9 mouse cellular contexts compared by ENCODE assay signal in genomic region chr10:59470451-59470850, GRCm38 (mm10). TPM values are rescaled to one million over a fixed set of nuclear protein-coding genes. Genes with fewer than 3 reads are reported as not detected.
DNase-seq lines count a peak whose midpoint lies in the region; ATAC-seq and TF ChIP-seq lines count a peak whose summit lies in the region.
"Had no signal": no experiment of that assay in that cellular context is flagged by ENCODE, and none has a peak within 500 bp of the region (broad histone marks: within the 10 kb centered on the region; RNA-seq: fewer than 3 reads in every experiment).

No protein-coding gene starts in this region.

- no peak overlapping the region for H3K27ac ChIP-seq in heart, adult 2 months
- H3K27ac ChIP-seq in midbrain, embryonic 14.5 days (replicated peaks; ENCODE audit: low read depth, low read length), result no peak overlapping the region

- no peak for TF ChIP-seq EP300 in heart, adult 2 months (IDR thresholded peaks at IDR 0.05; ENCODE audit: insufficient read depth, low read depth, low read length)

- H3K4me2 ChIP-seq in midbrain, embryonic 14.5 days (ENCODE audit: low read length), result no peak overlapping the region

- no peaks in the 10 kb centered on the region for H3K79me2 ChIP-seq in heart, adult 2 months (replicated peaks; ENCODE audit: control insufficient read depth, insufficient read depth, low read length)

- no peak for TF ChIP-seq CTCF in heart, adult 2 months (IDR thresholded peaks at IDR 0.05)

- no peak for ATAC-seq in midbrain, embryonic 14.5 days (ENCODE audit: low FRiP score, low TSS enrichment)
- ATAC-seq: inflammation-experienced regulatory T-cells, adult 6 months had no signal

- peaks cover 2% of the 10 kb centered on the region for H3K4me1 ChIP-seq in heart, adult 2 months (ENCODE audit: control insufficient read depth, insufficient read depth, low read length)
- H3K4me1 ChIP-seq in midbrain, embryonic 14.5 days (ENCODE audit: control insufficient read depth, insufficient read depth, low read length), result no peaks in the 10 kb centered on the region

- 23% methylated on average over 5 of the region's 5 CpGs for WGBS in heart, adult 2 months
- 82% methylated on average over 5 of the region's 5 CpGs for WGBS in midbrain, embryonic 14.5 days

- no peak overlapping the region for H3K9ac ChIP-seq in heart, adult 2 months (ENCODE audit: low read depth, low read length)
- no peak overlapping the region for H3K9ac ChIP-seq in midbrain, embryonic 14.5 days (replicated peaks; ENCODE audit: low read length)

- peak; percentile 4 for DNase-seq in ovary, adult 18-20 months (ENCODE audit: low spot score)
- no peak for DNase-seq in ovary, postnatal 14 days (ENCODE audit: low spot score)
- DNase-seq in cerebellum, postnatal 10 days, result peak; percentile 82 to 89
- peak; percentile 65 to 67 for DNase-seq in heart, adult 2 months
- peak; percentile 18 to 23 for DNase-seq in left cerebral cortex, postnatal 36 days (ENCODE audit: low spot score in 2 of 2)
- no peak for DNase-seq in kidney, postnatal 10 days
- no peak for DNase-seq in midbrain, embryonic 14.5 days
- DNase-seq: thymus, postnatal 14 days had no signal

- no peaks in the 10 kb centered on the region for H3K9me3 ChIP-seq in midbrain, embryonic 14.5 days (ENCODE audit: control insufficient read depth, low read length)

- H3K27me3 ChIP-seq in heart, adult 2 months (ENCODE audit: control insufficient read depth, insufficient read depth, low read length), result no peaks in the 10 kb centered on the region
- no peaks in the 10 kb centered on the region for H3K27me3 ChIP-seq in midbrain, embryonic 14.5 days (ENCODE audit: control insufficient read depth, insufficient read depth, low read length)

- no peak overlapping the region for H3K4me3 ChIP-seq in heart, adult 2 months
- H3K4me3 ChIP-seq in midbrain, embryonic 14.5 days (replicated peaks; ENCODE audit: low read depth, low read length), result no peak overlapping the region

- intact Hi-C loops in heart, adult 2 months (cut with DNase I), result no loop called here
- intact Hi-C loops in left cerebral cortex, postnatal 36 days (cut with DNase I), result no loop called here

- no peak for TF ChIP-seq POLR2A in heart, adult 2 months (IDR thresholded peaks at IDR 0.05; ENCODE audit: insufficient read depth, low read depth, low read length)

- H3K36me3 ChIP-seq in heart, adult 2 months (ENCODE audit: control insufficient read depth, insufficient read depth, low read length), result no peaks in the 10 kb centered on the region
- 0 out of 2 replicates have a peak, but pooled peaks cover 1% of the 10 kb centered on the region for H3K36me3 ChIP-seq in midbrain, embryonic 14.5 days (ENCODE audit: control insufficient read depth, insufficient read depth, low read length)

RNA-seq across cellular contexts. Expression of gene Oit3, which starts 28.9 kb away (rescaled TPM):
- not detected for total RNA-seq in heart, adult 2 months (2021)
- 0.55 and 0.59 TPM in 2 replicates for polyA plus RNA-seq in heart, adult 2 months (2012; rRNA removed)
- total RNA-seq in left cerebral cortex, postnatal 36 days (2021), result under 1 TPM; 0.30 to 0.84 TPM
- polyA plus RNA-seq in midbrain, embryonic 14.5 days (2014; fragmentation: Nextera tagmentation; extraction: Ambion mirVana), result 0.39 TPM in 1 of 2 replicates, not detected in the other
- polyA plus RNA-seq: inflammation-experienced regulatory T-cells, adult 6 months had no signal

Comparison
In these comparisons a context has a peak if more than half of its experiments do, and no peak if none do; other contexts are left out.
1. DNase-seq: peak in ovary, adult 18-20 months (single experiment), cerebellum, postnatal 10 days (2 of 2), heart, adult 2 months (2 of 2) and left cerebral cortex, postnatal 36 days (2 of 2); none in ovary, postnatal 14 days (single experiment), kidney, postnatal 10 days (single experiment) and midbrain, embryonic 14.5 days (single experiment).